Mouse (Mus musculus): ENCODE data around the gene Cwc15. TPM values are rescaled to one million over a fixed set of nuclear protein-coding genes. Genes with fewer than 3 reads are reported as not detected.

The Cwc15 gene
- total and polyA plus RNA-seq, 2 experiments from 2014 or later: 71.9 to 154 TPM

DNA sequence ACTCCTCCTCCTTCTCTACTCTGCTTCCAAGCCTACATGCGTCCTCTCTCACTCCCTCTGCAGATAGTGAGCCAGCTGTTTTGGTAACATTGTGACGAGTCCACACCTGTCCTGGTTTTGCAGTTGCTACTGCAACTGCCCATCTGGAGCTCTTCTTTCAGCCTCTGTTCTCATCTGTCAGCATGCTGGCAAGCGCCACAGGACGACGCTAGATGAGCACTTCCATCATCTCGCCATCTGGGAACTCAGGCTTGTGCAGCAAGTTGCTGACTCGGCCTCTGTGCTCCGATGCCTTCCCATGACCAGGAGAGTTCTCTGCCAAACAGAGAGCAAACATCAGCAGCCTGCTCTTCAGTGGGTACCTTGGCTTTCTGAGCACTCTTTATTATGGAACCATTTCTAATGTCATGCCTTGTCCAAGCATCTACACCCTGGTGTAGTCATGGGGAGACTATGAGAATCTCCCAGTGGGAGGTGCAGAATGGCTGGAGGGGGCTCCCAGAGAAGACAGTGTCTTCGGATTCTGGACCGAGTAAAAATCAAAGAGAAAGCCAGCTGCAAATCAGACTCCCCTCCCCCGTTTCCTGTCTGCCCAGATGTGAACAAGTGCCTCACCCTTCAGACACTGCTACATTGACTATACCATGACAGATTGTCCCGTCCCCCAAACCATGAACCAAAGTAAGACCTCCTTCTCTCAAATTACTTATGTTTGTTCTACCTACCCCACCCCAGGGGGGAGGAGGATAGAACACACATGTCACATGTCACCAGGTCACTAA is 47.4 kb downstream of the Cwc15 start:
- Histone ChIP-seq H3K27me3 (ENCODE audit: insufficient read depth, low read length) (no peaks in the 10 kb centered on the region), H3K4me3 (ENCODE audit: low read depth, low read length) (no peak overlapping the region), H3K9me3 (ENCODE audit: low read length) (no peaks in the 10 kb centered on the region), H3K27ac (ENCODE audit: low read depth, low read length) (no peak overlapping the region), H3K9ac (no peak overlapping the region), H3K36me3 (ENCODE audit: insufficient read depth) (peaks cover 72% of the 10 kb centered on the region), H3K4me1 (ENCODE audit: insufficient read depth) (no peaks in the 10 kb centered on the region), H3K4me2 (ENCODE audit: low read depth) (no peak overlapping the region)
- DNase-seq: no peak
- TF ChIP-seq CTCF (IDR thresholded peaks at IDR 0.05; ENCODE audit: low read depth): no peak
- WGBS: 83% methylated on average over 12 of the region's 12 CpGs
- ATAC-seq: no peak

- Histone ChIP-seq H3K27ac (ENCODE audit: low read depth, low read length) (no peak overlapping the region), H3K4me1 (ENCODE audit: insufficient read depth) (no peaks in the 10 kb centered on the region), H3K36me3 (ENCODE audit: insufficient read depth) (peaks cover 76% of the 10 kb centered on the region), H3K4me3 (ENCODE audit: low read depth, low read length) (no peak overlapping the region), H3K9ac (no peak overlapping the region), H3K9me3 (ENCODE audit: low read length) (no peaks in the 10 kb centered on the region), H3K27me3 (ENCODE audit: insufficient read depth, low read length) (no peaks in the 10 kb centered on the region), H3K4me2 (ENCODE audit: low read depth) (no peak overlapping the region)
- DNase-seq (no peak), ATAC-seq (no peak)
- TF ChIP-seq CTCF (IDR thresholded peaks at IDR 0.05; ENCODE audit: low read depth): no peak
- WGBS: 87% methylated on average over 11 of the region's 11 CpGs
Observed at GRCm38 (mm10) chr9:14548366-14548761, 47.9 kb downstream of the Cwc15 start.

GRCm38 (mm10) chr9:14558332-14558731 is 57.9 kb downstream of the Cwc15 start:
- Histone ChIP-seq H3K27ac (ENCODE audit: low read depth, low read length) (no peak overlapping the region), H3K9ac (no peak overlapping the region), H3K36me3 (ENCODE audit: insufficient read depth) (peaks cover 53% of the 10 kb centered on the region), H3K27me3 (ENCODE audit: insufficient read depth, low read length) (no peaks in the 10 kb centered on the region), H3K4me2 (ENCODE audit: low read depth) (no peak overlapping the region), H3K4me1 (ENCODE audit: insufficient read depth) (no peaks in the 10 kb centered on the region), H3K4me3 (ENCODE audit: low read depth, low read length) (no peak overlapping the region), H3K9me3 (ENCODE audit: low read length) (no peaks in the 10 kb centered on the region)
- DNase-seq: no peak
- ATAC-seq: no peak
- no peak for TF ChIP-seq CTCF (IDR thresholded peaks at IDR 0.05; ENCODE audit: low read depth)
- 97% methylated on average over 10 of the region's 10 CpGs for WGBS

GRCm38 (mm10) chr9:14559430-14559829 is 59.0 kb downstream of the Cwc15 start:
- no peaks in the 10 kb centered on the region for H3K27me3 ChIP-seq (ENCODE audit: insufficient read depth, low read length)
- DNase-seq: peak; percentile 14
- TF ChIP-seq CTCF (IDR thresholded peaks at IDR 0.05; ENCODE audit: low read depth): no peak
- WGBS: 77% methylated on average over 10 of the region's 10 CpGs
- peak; percentile 77 for ATAC-seq
- no peak overlapping the region for H3K4me2 ChIP-seq (ENCODE audit: low read depth)
- no peak overlapping the region for H3K4me3 ChIP-seq (ENCODE audit: low read depth, low read length)
- H3K4me1 ChIP-seq (ENCODE audit: insufficient read depth): no peaks in the 10 kb centered on the region
- H3K9ac ChIP-seq: no peak overlapping the region
- peaks cover 50% of the 10 kb centered on the region for H3K36me3 ChIP-seq (ENCODE audit: insufficient read depth)
- H3K27ac ChIP-seq (ENCODE audit: low read depth, low read length): no peak overlapping the region
- H3K9me3 ChIP-seq (ENCODE audit: low read length): no peaks in the 10 kb centered on the region

- no peak for DNase-seq
- no peaks in the 10 kb centered on the region for H3K9me3 ChIP-seq (ENCODE audit: low read length)
- no peak for TF ChIP-seq CTCF (IDR thresholded peaks at IDR 0.05; ENCODE audit: low read depth)
- no peak overlapping the region for H3K27ac ChIP-seq (ENCODE audit: low read depth, low read length)
- no peak; the same call in 1 of the 2 replicates for ATAC-seq
- H3K4me1 ChIP-seq (ENCODE audit: insufficient read depth): no peaks in the 10 kb centered on the region
- H3K27me3 ChIP-seq (ENCODE audit: insufficient read depth, low read length): no peaks in the 10 kb centered on the region
- H3K9ac ChIP-seq: no peak overlapping the region
- H3K36me3 ChIP-seq (ENCODE audit: insufficient read depth): peaks cover 49% of the 10 kb centered on the region
- WGBS: 92% methylated on average over 9 of the region's 9 CpGs
- no peak overlapping the region for H3K4me2 ChIP-seq (ENCODE audit: low read depth)
- no peak overlapping the region for H3K4me3 ChIP-seq (ENCODE audit: low read depth, low read length)
Observed at GRCm38 (mm10) chr9:14559996-14560395, 59.6 kb downstream of the Cwc15 start.

Other genes with a start within 250 kb of the Cwc15 start
- gene Sesn3, start 225.6 kb upstream of the Cwc15 start, total RNA-seq (2014; rRNA removed): 29.8 and 40.5 TPM in 2 replicates
- 9.3 and 16.3 TPM in 2 replicates for gene Sesn3, start 225.6 kb upstream of the Cwc15 start, polyA plus RNA-seq (2015; fragmentation: Nextera tagmentation; extraction: Ambion mirVana)
- gene Endod1, start 119.1 kb upstream of the Cwc15 start, total RNA-seq (2014; rRNA removed): 35.7 and 38.6 TPM in 2 replicates
- gene Endod1, start 119.1 kb upstream of the Cwc15 start, polyA plus RNA-seq (2015; fragmentation: Nextera tagmentation; extraction: Ambion mirVana): 14.8 and 23.6 TPM in 2 replicates
- 1.4 and 2.4 TPM in 2 replicates for gene Kdm4d, start 135 bp upstream of the Cwc15 start, total RNA-seq (2014; rRNA removed)
- 1.2 and 1.3 TPM in 2 replicates for gene Kdm4d, start 135 bp upstream of the Cwc15 start, polyA plus RNA-seq (2015; fragmentation: Nextera tagmentation; extraction: Ambion mirVana)
- gene Amotl1, start 144.4 kb downstream of the Cwc15 start, total RNA-seq (2014; rRNA removed): 21.8 and 31.4 TPM in 2 replicates
- 3.1 and 5.2 TPM in 2 replicates for gene Amotl1, start 144.4 kb downstream of the Cwc15 start, polyA plus RNA-seq (2015; fragmentation: Nextera tagmentation; extraction: Ambion mirVana)
- gene Piwil4, start 240.1 kb downstream of the Cwc15 start, total RNA-seq (2014; rRNA removed): 0.23 and 0.29 TPM in 2 replicates
- 0.11 and 0.18 TPM in 2 replicates for gene Piwil4, start 240.1 kb downstream of the Cwc15 start, polyA plus RNA-seq (2015; fragmentation: Nextera tagmentation; extraction: Ambion mirVana)